Comparison of ENCODE assay signal across 19 mouse cellular contexts in genomic region chr16:44508025-44508424, GRCm38 (mm10). TPM values are rescaled to one million over a fixed set of nuclear protein-coding genes. Genes with fewer than 3 reads are reported as not detected.
A peak's percentile ranks its signal among the peaks of the same experiment; 100 is the strongest.
DNase-seq lines count a peak whose midpoint lies in the region; ATAC-seq and TF ChIP-seq lines count a peak whose summit lies in the region.
"Had no signal": no experiment of that assay in that cellular context is flagged by ENCODE, and none has a peak within 500 bp of the region (broad histone marks: within the 10 kb centered on the region; RNA-seq: fewer than 3 reads in every experiment).

No protein-coding gene starts in this region.

- no peaks in the 10 kb centered on the region; the same call in 1 of the 2 replicates for H3K36me3 ChIP-seq in hindbrain, postnatal 0 days (ENCODE audit: insufficient read depth, low read length)
- peaks cover 24% of the 10 kb centered on the region for H3K36me3 ChIP-seq in hindbrain, embryonic 13.5 days
- peaks cover 61% of the 10 kb centered on the region for H3K36me3 ChIP-seq in limb, embryonic 15.5 days
- H3K36me3 ChIP-seq: liver, embryonic 13.5 days had no signal

- H3K27ac ChIP-seq in hindbrain, postnatal 0 days: peak overlapping the region; percentile 67
- H3K27ac ChIP-seq in hindbrain, embryonic 13.5 days: no peak overlapping the region
- peak overlapping the region; percentile 80 for H3K27ac ChIP-seq in limb, embryonic 15.5 days
- H3K27ac ChIP-seq: layer of hippocampus, adult 2 months; liver, embryonic 13.5 days; stomach, embryonic 15.5 days had no signal

- H3K27me3 ChIP-seq in hindbrain, postnatal 0 days (ENCODE audit: insufficient read depth, low read length): no peaks in the 10 kb centered on the region
- no peaks in the 10 kb centered on the region for H3K27me3 ChIP-seq in hindbrain, embryonic 13.5 days
- H3K27me3 ChIP-seq in limb, embryonic 15.5 days: no peaks in the 10 kb centered on the region
- H3K27me3 ChIP-seq: liver, embryonic 13.5 days; stomach, embryonic 15.5 days had no signal

- H3K4me2 ChIP-seq in hindbrain, postnatal 0 days (ENCODE audit: low read depth, low read length): no peak overlapping the region
- no peak overlapping the region for H3K4me2 ChIP-seq in hindbrain, embryonic 13.5 days
- H3K4me2 ChIP-seq in limb, embryonic 15.5 days: no peak overlapping the region
- H3K4me2 ChIP-seq: heart, embryonic 11.5 days; liver, embryonic 13.5 days; stomach, embryonic 15.5 days had no signal

- TF ChIP-seq CTCF in hindbrain, postnatal 0 days (IDR thresholded peaks at IDR 0.05; ENCODE audit: low read depth): no peak

- no peak for DNase-seq in hindbrain, postnatal 0 days (ENCODE audit: low spot score)
- peak; percentile 13 for DNase-seq in CD4-positive, CD25-positive, alpha-beta regulatory T cell, adult 2 months (ENCODE audit: low read depth, low spot score)
- no peak for DNase-seq in frontal cortex, adult 2 months (ENCODE audit: extremely low spot score in 1 of 2, low spot score in 1 of 2)
- DNase-seq: adrenal gland, postnatal 36 days; forebrain, postnatal 0 days; heart, postnatal 10 days; kidney, adult 2 months; kidney, postnatal 10 days; liver, embryonic 13.5 days; retina, postnatal 1 day; thymus, adult 18-20 months had no signal

- H3K9ac ChIP-seq in hindbrain, postnatal 0 days (replicated peaks; ENCODE audit: low read length): no peak overlapping the region
- H3K9ac ChIP-seq in hindbrain, embryonic 13.5 days: no peak overlapping the region
- no peak overlapping the region for H3K9ac ChIP-seq in limb, embryonic 15.5 days
- H3K9ac ChIP-seq: forebrain, postnatal 0 days; liver, embryonic 13.5 days; stomach, embryonic 15.5 days had no signal

- H3K4me1 ChIP-seq in hindbrain, postnatal 0 days (ENCODE audit: insufficient read depth, low read length): peaks cover 14% of the 10 kb centered on the region
- peaks cover 18% of the 10 kb centered on the region; the same call in 1 of the 2 replicates for H3K4me1 ChIP-seq in hindbrain, embryonic 13.5 days (replicated peaks)
- peaks cover 58% of the 10 kb centered on the region for H3K4me1 ChIP-seq in limb, embryonic 15.5 days
- H3K4me1 ChIP-seq: liver, embryonic 13.5 days had no signal

- ATAC-seq in hindbrain, postnatal 0 days: no peak
- no peak for ATAC-seq in hindbrain, embryonic 13.5 days (ENCODE audit: low FRiP score)
- peak; percentile 56 for ATAC-seq in common myeloid progenitor, adult 5-6 weeks (replicated peaks; ENCODE audit: low read depth, poor library complexity, severe bottlenecking)
- ATAC-seq in limb, embryonic 15.5 days (ENCODE audit: insufficient number of reproducible peaks, low FRiP score, low TSS enrichment, low read depth): no peak
- ATAC-seq in erythroid progenitor cell, adult 5-6 weeks (replicated peaks; ENCODE audit: low FRiP score, poor library complexity, severe bottlenecking): no peak

- H3K4me3 ChIP-seq in hindbrain, postnatal 0 days (ENCODE audit: low read length): no peak overlapping the region
- no peak overlapping the region for H3K4me3 ChIP-seq in hindbrain, embryonic 13.5 days
- H3K4me3 ChIP-seq in limb, embryonic 15.5 days: no peak overlapping the region
- H3K4me3 ChIP-seq: layer of hippocampus, adult 2 months; liver, embryonic 13.5 days; stomach, embryonic 15.5 days had no signal

- H3K9me3 ChIP-seq in hindbrain, postnatal 0 days (ENCODE audit: low read length): no peaks in the 10 kb centered on the region
- H3K9me3 ChIP-seq in hindbrain, embryonic 13.5 days: no peaks in the 10 kb centered on the region
- H3K9me3 ChIP-seq in limb, embryonic 15.5 days: no peaks in the 10 kb centered on the region
- H3K9me3 ChIP-seq: liver, embryonic 13.5 days; stomach, embryonic 15.5 days had no signal

- WGBS in hindbrain, postnatal 0 days: 78% methylated on average over 5 of the region's 5 CpGs
- 85% methylated on average over 5 of the region's 5 CpGs for WGBS in hindbrain, embryonic 13.5 days
- 64% methylated on average over 5 of the region's 5 CpGs for WGBS in limb, embryonic 15.5 days

RNA-seq across cellular contexts. Expression of gene Boc, which starts 50.7 kb away (rescaled TPM):
- 43.9 and 45.5 TPM in 2 replicates for total RNA-seq in hindbrain, postnatal 0 days (2014; rRNA removed)
- 6.8 and 8.1 TPM in 2 replicates for polyA plus RNA-seq in hindbrain, postnatal 0 days (2015; fragmentation: Nextera tagmentation; extraction: Ambion mirVana)
- 14.0 and 17.2 TPM in 2 replicates for polyA plus RNA-seq in hindbrain, embryonic 13.5 days (2015; fragmentation: Nextera tagmentation; extraction: Ambion mirVana)
- total RNA-seq in common myeloid progenitor, adult 5-6 weeks (2017): not detected in 2 replicates
- 56.1 and 57.6 TPM in 2 replicates for polyA plus RNA-seq in limb, embryonic 15.5 days (2015; fragmentation: Nextera tagmentation; extraction: Ambion mirVana)
- total RNA-seq in erythroid progenitor cell, adult 5-6 weeks (2015; ENCODE audit: low replicate concordance): not detected in 2 replicates
- not detected in 2 replicates for total RNA-seq in erythroid progenitor cell, adult 5-6 weeks (2017; ENCODE audit: low replicate concordance)
- 7.9 and 8.5 TPM in 2 replicates for polyA plus RNA-seq in frontal cortex, adult 2 months (2012; rRNA removed)
- total RNA-seq: MEL had no signal
